Mouse (Mus musculus) heart, postnatal 36 days (tissue): ENCODE results near the gene Pomt1. TPM values are rescaled to one million over a fixed set of nuclear protein-coding genes. Genes with fewer than 3 reads are reported as not detected.

Experiments used
- DNase-seq, 2 experiments: peaks; one replicate each; pipeline ENCODE4 v3.0.0; 2021 to 2022
- intact Hi-C: fragments of 180-260 bp; cut with DNase I; formaldehyde crosslinking; loops from one replicate; pipeline ENCODE4 v1.15.1; 2025
- total RNA-seq, 2 experiments: library from RNA; stranded (reverse); gene quantifications; 2 replicates each; pipeline ENCODE4 v1.2.3; 2021

Gene Pomt1
- total RNA-seq = 10 to 100 TPM; 13.7 to 14.3 TPM

DNA sequence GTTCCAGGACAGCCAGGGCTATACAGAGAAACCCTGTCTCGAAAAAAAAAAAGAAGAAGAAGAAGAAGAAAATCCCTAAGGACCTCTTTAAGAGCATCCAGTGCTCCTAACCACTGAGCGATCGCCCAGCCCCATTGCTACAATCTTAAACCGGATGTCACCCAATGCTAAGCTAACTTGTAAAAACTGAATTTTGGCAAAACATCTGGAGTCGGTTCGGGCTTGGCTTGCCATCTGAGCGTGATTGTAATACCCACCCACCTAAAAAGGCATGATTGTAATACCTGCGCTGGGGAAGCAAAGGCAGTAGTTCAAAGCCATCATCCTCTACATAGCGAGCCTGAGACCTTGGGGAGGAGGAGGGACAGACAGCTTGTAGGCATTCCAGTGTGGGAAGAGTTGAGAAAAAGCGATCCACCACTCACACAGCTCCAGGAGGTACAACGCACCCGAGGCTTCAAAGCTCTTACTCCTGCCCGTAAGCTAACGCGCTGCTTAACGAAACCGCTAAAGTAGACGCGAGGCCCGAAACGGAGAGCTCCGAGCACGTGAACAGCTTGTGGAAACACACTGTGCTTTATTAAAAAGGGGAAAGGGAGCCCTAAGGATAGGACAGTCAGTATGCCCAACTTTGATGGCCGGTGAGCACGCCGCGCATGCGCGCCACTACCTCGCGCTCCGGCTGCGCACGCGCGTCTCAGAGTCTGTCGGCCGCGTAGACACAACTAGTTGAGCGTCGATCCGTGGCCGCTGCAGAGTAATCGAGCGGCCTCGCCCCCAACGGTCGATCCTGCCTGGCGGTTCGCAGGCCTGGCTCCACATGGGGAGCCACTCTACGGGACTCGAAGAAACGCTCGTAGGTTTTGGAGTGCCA lies at the start of gene Pomt1:
Gene Pomt1, plus strand, starts transcription at position 705 of the 874 bp plus-strand sequence.
- peak; percentile 89 to 90 for DNase-seq
- intact Hi-C loops = loop anchor here (2.0 to 5.0 kb wide), 2 partner anchors 23 to 99 kb away; no protein-coding TSS in a partner anchor

DNA sequence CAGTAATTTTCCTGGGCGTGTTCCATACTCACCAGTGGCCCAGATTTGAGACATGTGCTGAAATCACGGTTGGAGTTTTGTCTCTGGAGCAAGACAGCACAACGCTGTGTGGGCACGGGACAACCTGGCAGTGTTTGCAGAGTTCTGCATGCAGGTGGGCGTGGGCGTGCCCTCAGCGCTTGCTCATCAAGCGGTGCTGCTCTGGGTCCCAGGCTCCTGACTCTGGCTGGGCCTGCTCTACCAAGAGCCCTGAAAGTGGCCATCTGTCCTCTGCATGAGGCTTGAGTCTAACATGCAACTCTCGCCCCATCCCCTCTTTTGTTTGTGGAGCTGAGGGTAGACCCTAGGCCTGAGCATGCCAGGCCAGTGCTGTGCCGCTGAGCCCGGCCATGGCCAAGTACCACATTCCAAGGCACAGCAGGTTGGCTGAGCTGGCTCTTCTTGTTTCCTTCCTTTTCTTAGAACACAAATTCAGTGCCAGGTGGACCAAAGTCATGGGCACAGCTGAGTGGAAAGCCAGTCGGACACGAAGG lies 49.3 kb upstream of the Pomt1 start:
- no peak for DNase-seq

DNA sequence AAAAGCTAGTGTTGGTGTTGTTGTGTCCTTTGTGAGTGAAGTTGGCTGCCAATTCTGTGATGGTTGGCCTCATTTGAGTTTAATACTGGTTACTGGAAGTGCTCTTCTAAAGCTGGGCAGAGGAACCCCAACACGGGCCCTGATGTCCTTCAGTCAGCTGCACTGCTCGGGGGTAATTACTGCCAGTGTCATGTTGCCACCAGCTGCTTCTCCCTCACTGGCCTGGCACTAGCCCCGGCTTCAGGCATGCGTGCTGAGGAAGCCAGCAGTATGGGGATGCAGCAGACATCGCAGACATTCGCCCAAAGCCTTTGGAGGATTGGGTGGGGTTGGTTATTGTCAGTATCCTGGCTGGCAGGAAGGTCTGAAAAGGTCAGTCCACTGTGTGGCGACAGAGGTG lies 48.7 kb upstream of the Pomt1 start:
- no peak for DNase-seq
- intact Hi-C loops = no loop called here

More for the DNA sequence above, 49.3 kb upstream of the Pomt1 start:
- intact Hi-C loops = no loop called here

DNA sequence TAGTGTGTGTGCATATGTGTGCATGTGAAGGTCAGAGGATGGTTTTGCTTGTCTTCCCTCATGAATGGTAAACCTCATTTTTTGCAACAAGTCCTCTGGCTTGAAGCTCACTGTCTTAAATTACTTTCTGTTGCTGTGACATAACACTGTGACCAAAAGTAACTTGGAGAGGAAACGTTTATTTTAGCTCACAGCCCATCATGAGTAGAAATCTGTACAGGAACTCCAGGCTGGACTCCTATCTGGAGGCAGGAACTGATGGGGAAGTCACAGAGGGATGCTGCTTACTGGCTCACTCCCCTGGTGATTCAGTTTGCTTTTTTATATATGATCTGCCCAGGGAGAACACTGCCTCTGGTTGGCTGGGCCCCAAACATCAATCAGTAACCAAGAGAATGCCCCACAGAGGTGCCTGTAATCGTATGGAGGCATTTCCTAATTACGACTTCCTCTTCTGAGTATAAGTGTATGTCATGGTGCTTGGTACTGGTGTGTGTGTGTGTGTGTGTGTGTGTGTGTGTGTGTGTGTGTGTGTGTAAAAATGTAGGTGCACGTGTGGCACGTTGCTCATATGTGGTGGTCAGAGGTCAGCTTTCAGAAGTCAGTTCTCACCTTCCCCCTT lies 47.2 kb upstream of the Pomt1 start:
- intact Hi-C loops = no loop called here

DNA sequence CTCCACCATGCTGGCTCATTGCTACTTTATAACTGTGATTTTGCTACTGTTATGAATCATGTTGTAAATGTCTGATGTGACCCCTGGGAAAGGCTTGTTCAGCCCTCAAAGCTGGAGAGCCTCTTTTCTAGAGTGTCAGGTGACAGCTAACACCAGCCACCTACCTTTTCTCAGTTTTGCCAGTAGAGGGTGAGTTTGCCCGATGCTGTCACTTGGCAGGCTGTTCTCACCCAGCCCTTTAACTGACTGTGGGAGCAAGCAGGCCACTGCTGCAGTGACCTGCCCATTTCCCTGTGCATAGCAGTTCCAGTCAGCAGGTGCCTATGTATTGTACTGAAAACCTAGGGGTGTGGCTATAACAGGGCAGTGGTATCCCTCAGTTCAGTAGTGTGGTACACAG lies 45.8 kb upstream of the Pomt1 start:
- DNase-seq = no peak
- intact Hi-C loops = loop anchor here (2.0 kb wide), 1 partner anchor 56 kb away; no protein-coding TSS in a partner anchor

More for the DNA sequence above, 47.2 kb upstream of the Pomt1 start:
- no peak for DNase-seq

DNA sequence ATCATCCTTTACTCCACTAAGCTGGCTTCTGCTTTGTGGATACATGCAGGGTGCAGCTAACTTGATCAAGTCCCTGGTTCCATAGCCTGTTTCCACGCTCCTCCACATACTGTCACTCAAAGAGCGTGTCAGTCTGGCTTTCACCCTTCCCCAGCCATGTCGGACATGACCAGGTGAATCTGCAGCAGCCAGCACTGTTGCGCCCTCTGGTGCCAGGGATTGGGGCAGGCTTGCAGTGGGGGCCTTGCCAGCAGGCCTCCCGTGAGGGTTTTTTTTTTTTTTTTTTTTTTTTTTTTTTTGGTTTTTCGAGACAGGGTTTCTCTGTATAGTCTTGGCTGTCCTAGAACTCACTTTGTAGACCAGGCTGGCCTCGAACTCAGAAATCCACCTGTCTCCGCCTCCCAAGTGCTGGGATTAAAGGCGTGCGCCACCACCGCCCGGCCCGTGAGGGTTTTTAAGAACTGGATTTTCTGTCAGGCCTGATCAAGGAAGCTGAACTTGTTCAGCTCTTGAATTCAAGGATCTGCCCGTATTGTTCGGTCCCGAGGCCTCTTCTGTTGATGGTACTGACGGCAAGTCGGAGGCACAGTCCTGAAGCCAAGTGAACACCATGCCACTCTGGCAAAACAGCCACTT lies 44.4 kb upstream of the Pomt1 start:
- DNase-seq = peak; percentile 57 to 69
- intact Hi-C loops = loop anchor here (2.0 kb wide), 2 partner anchors 41 to 57 kb away; partner anchors contain the start of gene Prrc2b

DNA sequence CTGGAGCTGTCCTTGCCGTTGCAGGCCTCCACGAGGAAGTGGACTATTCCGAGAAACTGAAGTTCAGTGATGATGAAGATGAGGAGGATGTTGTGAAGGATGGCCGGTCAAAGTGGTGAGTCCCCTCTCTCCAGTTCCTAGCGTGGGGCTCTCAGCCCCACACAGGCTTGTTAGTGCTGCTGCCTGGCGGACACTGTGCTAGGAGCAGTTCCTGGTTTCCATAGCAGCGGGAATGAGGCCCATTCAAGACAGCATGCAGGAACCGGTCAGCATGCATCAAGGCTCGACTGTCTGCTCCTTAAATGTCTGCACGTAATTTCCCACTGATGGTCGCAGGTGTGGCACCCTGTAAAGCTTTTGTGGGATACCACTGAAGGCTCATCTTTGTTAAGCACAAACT lies 37.4 kb upstream of the Pomt1 start:
- intact Hi-C loops = no loop called here

DNA sequence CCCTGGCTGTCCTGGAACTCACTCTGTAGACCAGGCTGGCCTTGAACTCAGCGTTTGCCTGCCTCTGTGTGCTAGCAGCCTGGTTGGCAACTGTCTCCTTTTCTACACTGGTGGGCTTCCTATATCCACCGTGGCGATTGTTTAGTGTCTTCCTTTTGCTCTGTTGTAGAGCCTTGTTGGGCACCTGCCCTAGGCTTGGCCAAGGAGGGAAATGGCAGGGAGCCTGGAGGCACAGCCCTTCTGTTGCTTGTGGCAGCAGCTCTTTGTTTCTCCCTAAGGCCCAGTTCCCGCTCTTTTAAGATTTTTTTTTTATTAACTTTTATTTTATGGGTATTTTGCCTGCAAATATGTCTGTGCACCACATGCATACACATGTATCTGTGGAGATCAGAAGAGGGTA lies 36.4 kb upstream of the Pomt1 start:
- DNase-seq = no peak
- intact Hi-C loops = no loop called here

More for the DNA sequence above, 37.4 kb upstream of the Pomt1 start:
- no peak for DNase-seq

DNA sequence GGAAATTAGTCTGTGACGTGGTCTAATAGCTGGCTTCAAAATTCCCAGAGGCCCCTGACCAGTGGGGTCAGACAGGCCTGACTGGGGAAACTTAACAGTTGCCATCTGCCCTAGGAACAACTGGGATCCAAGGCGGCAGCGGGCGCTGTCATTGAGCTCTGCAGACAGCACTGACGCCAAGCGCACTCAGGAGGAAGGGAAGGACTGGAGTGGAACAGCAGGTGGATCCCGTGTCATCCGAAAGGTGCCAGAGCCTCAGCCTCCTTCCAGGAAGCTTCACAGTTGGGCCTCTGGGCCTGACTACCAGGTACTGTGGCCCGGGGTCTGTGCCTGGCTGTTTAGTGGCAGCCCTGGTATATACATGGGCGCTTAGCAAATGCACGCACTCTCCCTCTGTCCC lies 35.7 kb upstream of the Pomt1 start:
- intact Hi-C loops = no loop called here
- no peak for DNase-seq

DNA sequence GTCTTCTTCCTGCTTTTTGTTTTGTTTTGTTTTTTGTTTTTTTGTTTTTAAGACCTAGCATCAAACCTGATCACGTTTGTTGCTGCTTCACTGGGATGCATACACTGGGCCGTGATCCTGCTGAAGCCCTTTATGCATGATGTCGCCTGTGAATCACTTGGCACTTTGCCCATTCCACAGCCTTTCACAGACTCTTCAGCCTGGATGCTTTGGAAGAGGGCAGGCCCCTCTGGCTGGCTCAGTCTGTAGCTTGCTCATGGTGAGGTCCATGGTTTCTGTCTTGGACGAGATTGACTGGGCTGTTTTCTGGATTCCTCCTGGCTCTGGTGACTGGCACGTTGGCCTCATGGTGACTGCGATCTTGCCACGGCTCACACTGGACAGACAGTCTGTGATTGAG lies 34.9 kb upstream of the Pomt1 start:
- intact Hi-C loops = no loop called here
- no peak for DNase-seq

DNA sequence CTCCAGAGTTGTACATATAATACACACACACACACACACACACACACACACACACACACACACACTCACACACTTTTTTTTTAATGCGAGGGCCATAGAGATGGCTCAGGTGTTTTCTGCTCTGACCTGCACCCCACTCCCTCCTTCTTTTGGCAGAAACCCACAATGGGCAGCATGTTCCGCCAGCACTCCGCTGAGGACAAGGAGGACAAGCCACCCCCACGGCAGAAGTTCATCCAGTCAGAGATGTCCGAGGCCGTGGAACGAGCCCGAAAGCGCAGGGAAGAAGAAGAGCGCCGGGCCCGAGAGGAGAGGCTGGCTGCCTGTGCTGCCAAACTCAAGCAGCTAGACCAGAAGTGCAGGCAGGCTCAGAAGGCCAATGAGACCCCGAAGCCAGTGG lies 32.5 kb upstream of the Pomt1 start:
- no peak for DNase-seq
- intact Hi-C loops = no loop called here

DNA sequence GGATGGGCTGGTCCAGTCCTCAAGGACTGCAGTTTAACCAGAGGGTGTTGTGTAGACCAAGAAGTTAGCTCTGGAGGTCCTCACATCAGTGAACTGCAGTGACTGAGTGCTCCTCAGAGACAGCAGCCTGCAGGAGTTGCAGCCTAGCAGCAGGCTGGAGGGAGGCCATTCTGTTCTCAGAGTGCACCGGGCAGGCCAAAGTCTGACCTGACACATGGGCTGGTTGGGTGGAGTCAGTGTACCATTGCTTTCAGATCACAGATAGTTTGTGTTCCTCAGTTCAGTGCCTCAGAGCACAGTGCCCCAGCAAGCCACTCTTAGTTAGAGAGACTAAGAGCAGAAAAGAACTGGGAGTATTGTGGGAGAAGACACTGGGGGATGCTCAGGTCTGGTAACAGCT lies 28.7 kb upstream of the Pomt1 start:
- intact Hi-C loops = no loop called here
- no peak for DNase-seq

DNA sequence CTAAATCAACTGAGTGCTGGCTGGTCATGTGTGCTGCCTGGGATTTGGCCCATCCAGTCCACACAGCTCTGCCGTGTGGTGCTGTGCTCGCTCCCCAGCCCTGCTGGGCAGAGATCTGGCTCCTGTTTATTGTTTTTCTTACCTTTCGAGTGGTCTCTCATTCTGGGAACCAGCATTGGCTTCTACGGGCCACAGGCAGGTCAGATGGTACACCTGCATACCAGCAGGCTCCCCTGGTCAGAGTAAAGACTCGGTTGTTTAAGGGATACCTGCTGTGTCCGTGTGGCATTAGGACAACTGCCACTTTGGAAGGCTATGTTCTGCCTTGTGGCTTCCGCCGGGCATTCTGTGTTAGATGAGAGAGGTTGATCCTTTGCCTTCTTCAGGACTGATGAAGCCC lies 24.7 kb upstream of the Pomt1 start:
- no peak for DNase-seq
- intact Hi-C loops = no loop called here

DNA sequence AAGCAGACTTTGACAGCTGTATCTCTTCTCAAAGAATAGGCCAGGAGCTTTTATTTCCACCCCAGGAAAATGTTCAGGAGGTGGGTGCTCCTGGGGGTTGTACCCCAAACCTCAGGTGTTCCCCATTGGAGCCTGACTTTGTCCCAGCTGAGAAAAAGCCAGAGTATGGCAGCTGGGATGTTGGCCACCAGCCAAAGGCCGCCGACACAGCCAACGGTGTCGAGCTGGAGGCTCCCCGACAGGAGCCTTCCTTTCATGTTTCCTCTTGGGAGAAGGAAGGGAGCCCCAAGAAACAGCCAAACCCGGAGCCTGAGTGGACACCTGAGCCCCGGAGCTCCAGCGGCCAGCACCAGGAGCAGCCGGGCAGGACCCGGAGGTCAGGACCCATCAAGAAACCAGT lies 23.4 kb upstream of the Pomt1 start:
- intact Hi-C loops = no loop called here
- DNase-seq = peak; percentile 21 to 28

DNA sequence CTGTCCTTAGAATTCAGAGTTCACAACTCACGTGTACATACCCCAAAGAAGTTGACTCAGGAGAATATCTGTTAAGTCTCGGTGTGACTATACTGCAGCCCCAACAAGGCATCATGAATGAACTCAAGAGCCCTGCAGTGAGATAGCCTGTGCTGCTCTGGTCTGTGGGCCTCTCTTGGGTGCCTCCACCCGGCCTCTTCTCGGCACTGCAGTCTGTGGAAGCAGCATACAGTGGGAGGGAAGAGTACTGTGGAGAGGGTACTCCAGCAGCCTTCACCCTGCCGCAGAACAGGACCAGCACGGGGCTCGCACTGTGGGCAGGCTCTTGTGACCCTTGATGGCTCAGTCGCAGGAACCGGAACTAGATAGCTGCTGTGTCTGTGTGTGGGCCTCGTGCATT lies 20.8 kb upstream of the Pomt1 start:
- intact Hi-C loops = no loop called here
- DNase-seq = no peak

DNA sequence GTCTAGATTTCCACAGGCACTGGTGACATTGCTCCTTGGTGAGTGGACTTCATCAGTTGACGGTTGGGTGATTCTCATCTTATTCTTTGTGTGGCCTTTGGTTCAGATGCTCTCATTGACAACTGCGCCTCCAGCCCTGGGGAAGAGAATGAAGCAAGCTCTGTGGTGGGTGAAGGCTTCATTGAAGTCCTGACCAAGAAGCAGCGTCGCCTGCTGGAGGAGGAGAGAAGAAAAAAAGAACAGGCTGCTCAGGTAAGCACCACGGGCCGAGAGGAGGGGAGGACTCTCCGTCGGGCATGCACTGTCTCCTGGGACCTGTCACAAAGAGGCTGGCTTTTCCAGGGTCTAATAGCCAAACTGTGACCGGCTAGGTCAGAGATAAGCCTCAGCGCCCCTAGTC lies 19.9 kb upstream of the Pomt1 start:
- intact Hi-C loops = no loop called here
- DNase-seq = no peak

DNA sequence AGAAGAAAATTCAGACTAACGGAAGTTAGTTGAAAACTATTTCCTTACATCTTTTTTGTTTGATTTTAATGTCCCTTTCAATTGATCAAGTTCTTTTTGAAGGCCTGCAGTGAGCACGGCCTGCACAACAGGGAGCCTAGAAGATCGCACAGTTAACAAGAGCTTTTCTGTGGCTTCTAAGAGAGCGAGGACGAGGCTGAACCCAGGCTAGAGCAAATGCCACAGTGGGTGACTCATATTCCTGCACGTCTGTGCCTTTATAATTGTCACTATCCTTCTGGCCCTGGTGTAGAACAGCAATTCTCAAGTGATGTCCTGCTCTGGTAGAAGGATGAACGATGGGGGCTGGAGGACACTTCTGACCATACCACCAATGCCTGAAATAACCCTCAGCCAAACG lies 18.7 kb upstream of the Pomt1 start:
- intact Hi-C loops = no loop called here
- no peak for DNase-seq

DNA sequence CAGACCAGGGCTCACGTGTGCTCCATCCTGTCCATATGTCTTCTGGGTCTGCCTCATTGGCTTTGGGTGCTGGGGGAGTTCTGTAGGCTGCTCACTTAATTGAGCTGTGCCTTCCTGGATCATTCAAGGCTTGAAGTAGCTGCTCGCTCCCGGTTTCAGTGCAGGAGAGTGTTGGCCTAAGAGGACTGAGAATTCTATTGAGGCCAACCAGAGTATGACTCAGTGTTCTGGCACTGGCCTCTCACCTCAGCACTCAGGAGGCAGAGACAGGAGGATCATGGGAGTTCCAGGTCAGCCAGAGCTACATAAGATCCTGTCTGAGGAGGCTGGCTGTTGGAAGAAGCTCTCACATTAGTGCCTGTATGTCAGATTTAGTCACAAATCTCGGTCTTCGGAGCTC lies 18.3 kb upstream of the Pomt1 start:
- intact Hi-C loops = no loop called here
- no peak for DNase-seq

DNA sequence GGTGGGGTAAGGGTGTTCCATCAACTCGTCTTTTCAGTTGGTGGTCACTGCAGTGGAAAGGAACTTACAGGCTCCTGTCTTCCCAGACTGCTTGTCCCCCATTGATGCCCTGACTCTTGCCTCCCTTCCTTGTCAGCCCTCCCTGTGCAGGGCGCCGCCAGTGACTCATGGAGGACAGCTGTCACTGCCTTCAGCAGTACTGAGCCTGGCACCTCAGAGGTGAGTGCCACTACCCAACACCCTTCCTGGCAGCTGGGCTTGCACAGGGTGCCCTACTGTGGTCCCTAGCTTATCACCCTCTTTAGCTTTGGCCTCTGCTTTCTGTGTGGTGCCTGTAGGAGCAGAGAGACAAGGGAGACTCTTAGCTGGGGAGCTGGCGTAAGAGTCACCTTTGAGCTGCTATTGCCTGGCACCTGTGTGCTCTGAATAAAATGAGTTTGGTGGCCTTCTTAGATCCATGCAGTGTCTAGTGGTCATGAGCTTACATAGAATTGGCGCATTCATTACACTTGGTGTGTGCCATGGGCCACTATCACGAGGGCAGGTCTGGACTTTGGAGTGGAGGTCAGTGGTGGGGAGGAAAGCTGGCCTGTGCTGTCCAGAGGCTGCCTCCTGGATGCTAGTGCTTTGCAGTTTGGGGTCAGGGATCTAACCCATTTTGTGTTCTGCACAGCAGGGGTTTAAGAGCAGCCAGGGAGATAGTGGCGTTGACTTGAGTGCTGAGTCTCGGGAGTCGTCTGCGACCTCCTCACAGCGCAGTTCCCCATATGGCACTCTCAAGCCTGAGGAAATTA lies 17.7 kb upstream of the Pomt1 start:
- intact Hi-C loops = no loop called here
- peak in 1 of 2 experiments; percentile 18 for DNase-seq

DNA sequence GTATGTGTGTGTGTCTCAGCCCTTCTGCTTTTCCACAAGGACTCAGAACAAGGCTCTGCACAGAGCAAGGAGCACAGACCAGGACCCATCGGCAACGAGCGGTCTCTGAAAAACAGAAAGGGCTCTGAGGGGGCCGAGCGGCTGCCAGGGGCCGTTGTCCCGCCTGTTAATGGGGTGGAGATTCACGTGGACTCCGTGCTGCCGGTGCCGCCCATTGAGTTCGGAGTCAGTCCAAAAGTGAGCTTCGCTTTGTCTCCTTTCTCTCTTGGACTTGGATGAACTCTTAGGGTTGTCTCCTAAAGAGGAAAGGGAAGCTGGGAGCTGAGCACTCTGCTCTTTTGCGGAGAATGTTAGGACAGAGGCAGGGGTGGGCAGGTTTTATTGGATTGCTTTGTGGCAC lies 16.9 kb upstream of the Pomt1 start:
- DNase-seq = no peak
- intact Hi-C loops = no loop called here
